Mouse (Mus musculus): ENCODE results near the gene Krt25. TPM values are rescaled to one million over a fixed set of nuclear protein-coding genes. Genes with fewer than 3 reads are reported as not detected.

The Krt25 gene
- polyA plus RNA-seq, 1 experiment from 2014 or later = not detected

DNA sequence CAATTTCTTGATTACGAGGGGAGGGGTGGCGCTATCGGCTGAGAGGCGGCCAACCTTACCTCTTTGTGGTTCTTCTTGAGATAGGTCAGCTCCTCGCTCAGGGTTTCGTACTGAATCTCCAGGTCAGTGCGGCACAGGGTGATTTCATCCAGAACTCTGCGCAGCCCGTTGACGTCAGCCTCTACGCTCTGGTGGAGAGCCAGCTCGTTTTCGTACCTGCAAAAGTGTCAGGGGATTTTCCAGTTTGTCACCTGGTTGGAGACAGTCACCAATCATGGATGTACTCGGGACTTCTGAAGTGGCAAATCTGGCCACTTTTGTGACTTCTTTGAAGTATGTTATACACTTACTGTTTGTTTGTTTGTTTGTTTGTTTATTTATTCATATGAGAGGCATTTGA lies 1.7 kb downstream of the Krt25 start:
- in situ Hi-C loops (cut with MboI; ENCODE audit: low pct_unique_long_range_greater_than_20kb) = no loop called here
- no peak for ATAC-seq
- ChIA-PET POLR2A (no interaction called here), CTCF (interaction anchor here (0.9 kb wide), 1 partner anchor 10 kb away, joined by 3 read pairs; no protein-coding TSS in a partner anchor)
- peaks cover 4% of the 10 kb centered on the region for H3K27me3 ChIP-seq
- TF ChIP-seq CTCF (IDR thresholded peaks at IDR 0.05) = no peak
- no peak for DNase-seq (ENCODE audit: low read depth, low spot score)

DNA sequence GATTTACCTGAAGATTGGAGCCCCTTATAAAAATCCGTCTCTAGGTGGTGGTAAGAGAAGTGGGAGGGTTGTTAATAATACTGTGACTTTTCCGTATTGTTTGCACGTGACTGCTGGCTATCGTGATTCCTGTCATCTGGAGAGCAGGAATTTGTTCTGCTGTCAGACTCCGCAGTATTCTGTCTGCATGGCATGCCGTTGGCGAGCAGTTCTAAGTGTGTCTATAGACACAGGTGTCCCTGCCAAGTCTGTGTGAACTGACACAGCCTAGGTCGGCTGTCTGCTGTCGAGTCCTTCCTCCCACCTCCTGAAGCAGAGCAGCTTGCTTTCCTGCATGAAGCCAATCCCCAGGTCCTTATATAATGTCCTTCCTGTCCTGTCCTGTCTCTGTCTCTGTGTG lies 3.6 kb downstream of the Krt25 start:
- in situ Hi-C loops (cut with MboI; ENCODE audit: low pct_unique_long_range_greater_than_20kb) = no loop called here
- ATAC-seq = no peak
- POLR2A ChIA-PET = no interaction called here
- no peak for DNase-seq (ENCODE audit: low read depth, low spot score)
- CTCF ChIA-PET = no interaction called here
- H3K27me3 ChIP-seq = peaks cover 4% of the 10 kb centered on the region
- TF ChIP-seq CTCF (IDR thresholded peaks at IDR 0.05) = no peak

DNA sequence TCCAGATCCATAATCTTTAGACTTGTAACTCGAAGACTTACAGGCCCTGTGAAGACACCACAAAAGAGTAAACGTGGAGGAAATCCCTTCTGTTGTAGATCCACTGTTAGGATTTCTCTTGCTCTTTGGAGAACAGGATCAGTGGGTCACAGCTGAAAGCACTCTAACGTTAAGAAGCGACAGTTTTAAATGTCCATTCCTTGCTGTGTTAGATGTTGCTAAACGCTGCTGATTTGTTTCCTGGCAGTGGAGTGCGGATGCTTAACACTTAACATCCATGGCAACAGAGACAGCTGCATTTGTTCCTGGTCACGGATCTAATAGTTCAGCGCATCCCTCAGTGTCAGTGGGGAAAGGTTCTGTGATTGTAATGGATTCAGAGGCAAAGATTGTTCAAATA lies 6.2 kb downstream of the Krt25 start:
- ATAC-seq = no peak
- H3K27me3 ChIP-seq = peaks cover 8% of the 10 kb centered on the region
- ChIA-PET CTCF (no interaction called here), POLR2A (no interaction called here)
- no peak for TF ChIP-seq CTCF (IDR thresholded peaks at IDR 0.05)
- DNase-seq (ENCODE audit: low read depth, low spot score) = no peak
- in situ Hi-C loops (cut with MboI; ENCODE audit: low pct_unique_long_range_greater_than_20kb) = no loop called here

DNA sequence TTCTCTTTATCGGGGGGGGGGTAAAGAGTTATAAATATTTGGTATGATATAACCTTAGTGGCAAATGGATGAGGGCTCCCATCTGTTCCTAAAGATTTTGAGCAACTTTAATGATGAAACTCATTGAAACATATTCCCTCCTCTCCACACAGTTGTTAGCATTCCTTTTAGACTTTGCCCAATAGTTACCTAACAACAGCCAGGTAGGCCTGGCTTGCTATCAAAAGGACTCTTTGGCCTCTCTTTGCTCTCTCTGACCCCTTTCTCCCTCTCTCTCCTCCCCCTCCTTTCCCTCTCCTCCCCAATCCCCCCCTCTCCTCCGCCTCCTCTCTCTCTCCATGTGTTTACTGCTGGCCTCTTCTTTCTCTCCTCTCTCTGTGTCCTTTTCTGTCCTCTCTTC lies 8.2 kb downstream of the Krt25 start:
- CTCF ChIA-PET = no interaction called here
- TF ChIP-seq CTCF (IDR thresholded peaks at IDR 0.05) = no peak
- DNase-seq (ENCODE audit: low read depth, low spot score) (no peak), ATAC-seq (no peak)
- in situ Hi-C loops (cut with MboI; ENCODE audit: low pct_unique_long_range_greater_than_20kb) = loop anchor here (5.0 kb wide), 1 partner anchor 53 kb away; no protein-coding TSS in a partner anchor
- H3K27me3 ChIP-seq = peaks cover 5% of the 10 kb centered on the region
- POLR2A ChIA-PET = no interaction called here

DNA sequence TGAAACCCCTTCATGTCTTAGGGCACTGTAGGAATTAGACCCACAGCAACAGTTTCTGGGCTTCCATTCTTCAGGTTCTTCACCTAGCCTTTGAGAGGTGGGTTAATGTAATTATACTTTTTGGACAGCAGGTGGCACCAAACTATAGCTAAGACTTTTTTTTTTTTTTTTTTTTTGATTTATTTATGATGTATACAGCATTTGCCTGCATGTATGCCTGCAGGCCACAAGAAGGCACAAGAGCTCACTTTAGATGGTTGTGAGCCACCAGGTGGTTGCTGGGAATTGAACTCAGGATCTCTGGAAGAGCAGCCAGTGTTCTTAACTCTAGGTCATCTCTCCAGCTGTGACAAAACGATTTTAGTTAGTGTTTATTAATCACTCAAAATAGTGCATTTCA lies 11.9 kb downstream of the Krt25 start:
- ATAC-seq (no peak), DNase-seq (ENCODE audit: low read depth, low spot score) (no peak)
- in situ Hi-C loops (cut with MboI; ENCODE audit: low pct_unique_long_range_greater_than_20kb) = loop anchor here (5.0 kb wide), 1 partner anchor 56 kb away; no protein-coding TSS in a partner anchor
- peak; percentile 62 for TF ChIP-seq CTCF (IDR thresholded peaks at IDR 0.05)
- H3K27me3 ChIP-seq = peaks cover 5% of the 10 kb centered on the region
- CTCF ChIA-PET = interaction anchor here (0.7 to 1.7 kb wide), 6 partner anchors 11 to 188 kb away, joined by 3 to 6 read pairs (median 3); no protein-coding TSS in a partner anchor
- POLR2A ChIA-PET = no interaction called here

DNA sequence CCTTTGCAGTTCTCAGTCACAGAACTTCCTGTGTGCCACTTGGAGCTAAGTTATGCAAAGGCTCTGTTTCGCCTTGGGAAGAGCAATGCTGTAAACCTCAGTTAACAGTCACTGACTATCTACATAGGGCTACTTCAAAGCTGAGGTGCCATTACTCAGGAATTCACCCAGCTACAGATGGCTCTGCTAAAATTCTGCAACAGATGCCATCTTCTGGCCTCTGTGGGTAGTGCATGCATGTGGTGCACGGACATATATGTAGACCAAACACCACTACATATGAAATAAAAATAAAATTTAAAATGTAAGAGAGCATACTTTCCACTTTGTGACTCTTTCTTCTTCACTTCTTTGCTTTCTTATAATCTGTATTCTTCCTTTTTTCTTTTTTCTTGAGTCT lies 15.2 kb downstream of the Krt25 start:
- ChIA-PET CTCF (interaction anchor here (0.8 to 1.5 kb wide), 2 partner anchors 13 to 58 kb away, joined by 3 to 4 read pairs; no protein-coding TSS in a partner anchor), POLR2A (no interaction called here)
- H3K27me3 ChIP-seq = no peaks in the 10 kb centered on the region
- ATAC-seq (no peak), DNase-seq (ENCODE audit: low read depth, low spot score) (no peak)
- peak; percentile 52 for TF ChIP-seq CTCF (IDR thresholded peaks at IDR 0.05)
- in situ Hi-C loops (cut with MboI; ENCODE audit: low pct_unique_long_range_greater_than_20kb) = no loop called here

DNA sequence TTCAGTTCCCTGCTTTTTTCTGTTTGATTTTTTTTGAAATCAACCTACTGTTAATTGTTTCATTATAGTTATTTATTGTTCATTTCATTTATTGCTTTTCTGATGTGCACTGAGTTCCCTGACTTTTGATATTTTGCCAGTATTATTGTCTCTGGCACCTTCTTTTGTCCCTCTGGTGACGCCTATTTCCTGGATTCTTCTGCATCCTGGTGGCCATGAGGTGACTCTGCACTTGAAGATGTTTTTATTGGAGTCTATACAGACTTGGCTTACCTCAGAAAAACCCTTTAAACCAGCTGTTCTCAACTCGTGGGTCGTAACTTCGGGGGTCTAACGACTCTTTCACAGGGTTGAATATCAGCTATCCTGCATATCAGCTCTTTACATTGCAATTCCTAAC lies 27.7 kb downstream of the Krt25 start:
- CTCF ChIA-PET = interaction anchor here (1.6 to 1.8 kb wide), 3 partner anchors 13 to 106 kb away, joined by 3 to 8 read pairs (median 4); no protein-coding TSS in a partner anchor
- in situ Hi-C loops (cut with MboI; ENCODE audit: low pct_unique_long_range_greater_than_20kb) = no loop called here
- no peak for ATAC-seq
- POLR2A ChIA-PET = no interaction called here
- H3K27me3 ChIP-seq = peaks cover 9% of the 10 kb centered on the region
- no peak for TF ChIP-seq CTCF (IDR thresholded peaks at IDR 0.05)
- DNase-seq (ENCODE audit: low read depth, low spot score) = no peak

DNA sequence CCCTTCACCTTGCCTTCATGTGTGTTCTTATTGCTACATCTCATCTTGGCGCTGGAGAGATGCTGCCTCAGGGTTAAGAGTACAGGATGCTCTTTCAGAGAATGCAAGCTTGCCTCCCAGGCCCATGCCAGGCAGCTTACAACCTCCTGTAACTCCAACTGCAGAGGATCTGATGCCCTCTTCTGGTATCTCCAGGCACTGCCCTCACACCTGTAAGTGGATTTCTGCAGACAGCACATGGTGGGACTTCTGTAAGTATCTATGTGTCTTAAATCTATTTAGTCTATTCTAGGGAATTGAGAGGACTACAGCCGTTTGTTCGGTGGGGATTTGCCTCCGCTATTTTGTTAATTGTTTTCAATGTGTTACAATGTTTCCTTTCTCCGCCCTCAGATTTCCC lies 29.9 kb downstream of the Krt25 start:
- CTCF ChIA-PET = interaction anchor here (0.9 to 1.5 kb wide), 3 partner anchors 101 to 148 kb away, joined by 3 to 5 read pairs (median 5); no protein-coding TSS in a partner anchor
- ATAC-seq = no peak
- peaks cover 9% of the 10 kb centered on the region for H3K27me3 ChIP-seq
- DNase-seq (ENCODE audit: low read depth, low spot score) = no peak
- TF ChIP-seq CTCF (IDR thresholded peaks at IDR 0.05) = peak; percentile 65
- in situ Hi-C loops (cut with MboI; ENCODE audit: low pct_unique_long_range_greater_than_20kb) = loop anchor here (5.0 kb wide), 1 partner anchor 96 kb away; no protein-coding TSS in a partner anchor
- POLR2A ChIA-PET = no interaction called here

DNA sequence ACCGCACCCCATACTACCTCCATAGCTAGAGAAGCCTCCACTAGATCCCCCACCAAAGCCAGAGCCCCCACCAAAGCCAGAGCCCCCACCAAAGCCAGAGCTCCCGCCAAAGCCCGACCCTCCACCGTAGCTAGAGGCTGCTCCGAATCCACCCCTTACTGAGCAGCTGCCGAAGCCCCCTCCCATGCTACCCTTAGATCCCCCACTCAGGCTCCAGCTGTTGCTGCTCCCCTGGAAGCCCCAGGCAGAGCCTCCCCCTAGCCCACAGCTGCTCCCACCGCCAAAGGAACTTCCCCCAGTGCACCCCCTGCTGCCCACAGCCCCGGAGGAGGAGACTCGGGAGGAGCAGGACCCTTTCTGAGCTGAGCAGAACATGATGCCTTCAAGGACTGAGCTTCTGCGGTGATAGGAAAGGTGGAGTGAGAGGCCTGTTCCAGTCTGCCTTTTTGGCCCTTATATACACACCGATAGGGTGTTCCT lies 37.9 kb downstream of the Krt25 start, which contains the start of gene Krt24:
Gene Krt24 (minus strand): TSS at position 430 of the 480 bp plus-strand sequence.
- CTCF ChIA-PET = no interaction called here
- peaks cover 13% of the 10 kb centered on the region for H3K27me3 ChIP-seq
- DNase-seq (ENCODE audit: low read depth, low spot score) (no peak), ATAC-seq (no peak)
- TF ChIP-seq CTCF (IDR thresholded peaks at IDR 0.05) = no peak
- in situ Hi-C loops (cut with MboI; ENCODE audit: low pct_unique_long_range_greater_than_20kb) = no loop called here
- POLR2A ChIA-PET = no interaction called here

DNA sequence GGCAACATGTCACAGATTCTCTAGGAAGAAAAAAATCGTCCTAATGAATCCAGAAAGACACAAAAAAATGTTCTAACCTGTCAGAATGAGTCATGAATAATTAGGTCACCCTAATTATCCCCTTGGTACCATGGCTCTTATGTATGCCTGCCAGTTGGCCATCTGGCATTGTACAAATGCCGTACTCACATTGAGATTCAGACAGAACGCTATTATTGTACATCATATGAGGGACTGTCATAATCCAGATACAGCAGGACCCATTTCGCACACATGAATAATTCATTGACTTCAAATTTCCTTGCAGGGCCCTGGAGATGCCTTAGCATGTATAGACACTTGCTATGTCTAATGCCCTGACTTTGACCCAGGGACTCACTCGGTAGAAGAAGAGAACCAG lies 38.7 kb downstream of the Krt25 start:
- ChIA-PET CTCF (no interaction called here), POLR2A (no interaction called here)
- in situ Hi-C loops (cut with MboI; ENCODE audit: low pct_unique_long_range_greater_than_20kb) = no loop called here
- peaks cover 22% of the 10 kb centered on the region for H3K27me3 ChIP-seq
- no peak for DNase-seq (ENCODE audit: low read depth, low spot score)
- TF ChIP-seq CTCF (IDR thresholded peaks at IDR 0.05) = no peak
- ATAC-seq = no peak

DNA sequence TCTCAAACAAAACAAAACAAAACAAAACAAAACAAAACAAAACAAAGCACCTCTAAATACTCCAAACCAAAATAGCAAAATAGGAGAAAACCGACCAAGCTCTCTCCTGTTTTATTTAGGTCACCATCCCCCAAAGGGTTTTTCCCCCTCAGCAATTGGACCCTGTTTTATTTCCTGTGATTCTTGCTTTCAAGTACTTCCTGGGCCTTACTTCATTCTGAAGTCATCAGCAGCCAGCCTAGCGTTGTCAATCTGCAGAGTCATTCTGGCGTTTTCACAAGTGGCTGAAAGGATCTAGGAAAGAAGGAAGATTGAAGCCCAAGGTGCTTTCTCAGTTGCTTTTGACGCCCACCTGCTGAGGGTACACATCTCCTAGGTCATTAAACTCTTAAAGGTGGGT lies 39.4 kb downstream of the Krt25 start:
- no peak for TF ChIP-seq CTCF (IDR thresholded peaks at IDR 0.05)
- no peak for ATAC-seq
- ChIA-PET POLR2A (no interaction called here), CTCF (no interaction called here)
- DNase-seq (ENCODE audit: low read depth, low spot score) = no peak
- in situ Hi-C loops (cut with MboI; ENCODE audit: low pct_unique_long_range_greater_than_20kb) = no loop called here
- H3K27me3 ChIP-seq = peaks cover 29% of the 10 kb centered on the region

DNA sequence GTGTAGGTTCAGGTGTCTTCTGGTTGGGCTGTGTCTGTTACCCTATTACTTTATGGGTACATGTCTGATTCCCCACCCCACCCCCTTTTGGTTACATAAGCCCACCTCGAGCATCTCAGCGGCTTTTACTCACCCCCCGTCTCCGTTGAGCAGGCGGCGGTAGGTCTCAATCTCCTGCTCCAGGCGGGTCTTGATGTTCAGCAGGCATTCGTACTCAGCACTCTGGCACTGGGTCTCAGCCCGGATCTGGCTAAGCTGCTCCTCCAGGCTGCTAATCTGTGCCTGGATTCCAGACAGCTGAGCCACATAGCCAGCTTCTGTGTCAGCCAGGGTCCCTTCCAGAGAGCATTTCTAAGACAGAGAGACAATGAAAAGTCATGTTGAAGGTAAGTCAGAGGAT lies 41.6 kb downstream of the Krt25 start:
- no peak for DNase-seq (ENCODE audit: low read depth, low spot score)
- H3K27me3 ChIP-seq = peaks cover 43% of the 10 kb centered on the region
- no peak for TF ChIP-seq CTCF (IDR thresholded peaks at IDR 0.05)
- no peak for ATAC-seq
- POLR2A ChIA-PET = no interaction called here
- in situ Hi-C loops (cut with MboI; ENCODE audit: low pct_unique_long_range_greater_than_20kb) = no loop called here
- CTCF ChIA-PET = no interaction called here

All from Patski (cell line).